Mouse (Mus musculus) neural tube, embryonic 15.5 days (tissue): ENCODE results near the gene Fam43b. TPM values are rescaled to one million over a fixed set of nuclear protein-coding genes. Genes with fewer than 3 reads are reported as not detected.

Source experiments
- polyA plus RNA-seq: library from polyadenylated mRNA; unstranded; fragments of >200 nt; fragmentation: Nextera tagmentation; extraction: Ambion mirVana; gene quantifications from 2 replicates; pipeline ENCODE4 v1.2.1, GENCODE M21; 2015

Gene Fam43b
- polyA plus RNA-seq, 1 experiment from 2014 or later = 14.3 TPM

Other genes starting within 250 kb of the Fam43b start
- gene Hp1bp3, start 180.2 kb downstream of the Fam43b start, polyA plus RNA-seq = 157 and 167 TPM in 2 replicates
- 17.0 and 19.9 TPM in 2 replicates for gene Sh2d5, start 146.1 kb downstream of the Fam43b start, polyA plus RNA-seq
- gene Kif17, start 146.1 kb downstream of the Fam43b start, polyA plus RNA-seq = 5.0 and 5.2 TPM in 2 replicates
- 217 and 246 TPM in 2 replicates for gene Ddost, start 91.8 kb downstream of the Fam43b start, polyA plus RNA-seq
- 87.9 and 103 TPM in 2 replicates for gene Pink1, start 70.2 kb downstream of the Fam43b start, polyA plus RNA-seq
- gene Cda, start 28.5 kb downstream of the Fam43b start, polyA plus RNA-seq = 10.1 and 11.9 TPM in 2 replicates
- gene Mul1, start 38.1 kb upstream of the Fam43b start, polyA plus RNA-seq = 20.0 and 21.8 TPM in 2 replicates
- 18.9 and 23.1 TPM in 2 replicates for gene Camk2n1, start 57.8 kb upstream of the Fam43b start, polyA plus RNA-seq
- gene Vwa5b1, start 239.4 kb upstream of the Fam43b start, polyA plus RNA-seq = 0.64 and 1.2 TPM in 2 replicates